Mouse (Mus musculus) kidney, postnatal 4 days (tissue): ENCODE measurements around the gene Nfkb2.

Experiments
- DNase-seq, 2 experiments: peaks; one replicate each; pipeline ENCODE4 v3.0.0; 2021; ENCODE audit warnings: mixed read lengths in 2 of 2

Gene Nfkb2

DNA sequence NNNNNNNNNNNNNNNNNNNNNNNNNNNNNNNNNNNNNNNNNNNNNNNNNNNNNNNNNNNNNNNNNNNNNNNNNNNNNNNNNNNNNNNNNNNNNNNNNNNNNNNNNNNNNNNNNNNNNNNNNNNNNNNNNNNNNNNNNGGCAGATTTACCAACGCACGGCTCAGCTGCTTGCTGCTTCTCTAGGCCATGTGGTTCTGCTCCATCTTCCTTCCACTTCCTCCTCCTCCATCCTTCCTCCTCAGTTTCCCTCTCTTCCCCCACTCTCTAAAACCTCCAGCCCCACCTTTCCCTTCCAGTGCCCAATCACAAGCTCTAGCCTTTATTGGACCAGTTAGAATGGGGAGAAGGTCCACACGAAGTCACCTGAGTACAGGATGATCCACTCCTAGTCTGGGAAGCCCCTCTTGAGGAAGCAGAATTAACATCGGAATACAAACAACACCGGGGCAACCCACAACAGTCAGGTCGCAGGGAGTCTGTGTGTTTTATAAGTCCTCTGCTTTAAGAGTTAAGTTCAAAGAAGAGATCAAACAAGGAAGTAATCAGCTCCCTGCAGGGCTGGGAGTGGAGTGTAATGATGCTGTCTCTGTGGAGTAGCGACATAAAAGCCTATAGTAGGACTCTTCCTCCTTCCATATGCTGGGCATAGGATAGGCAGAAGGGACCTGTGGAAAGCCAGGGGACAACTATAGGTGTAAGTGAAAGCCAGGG lies 40.7 kb downstream of the Nfkb2 start:
- no peak for DNase-seq

DNA sequence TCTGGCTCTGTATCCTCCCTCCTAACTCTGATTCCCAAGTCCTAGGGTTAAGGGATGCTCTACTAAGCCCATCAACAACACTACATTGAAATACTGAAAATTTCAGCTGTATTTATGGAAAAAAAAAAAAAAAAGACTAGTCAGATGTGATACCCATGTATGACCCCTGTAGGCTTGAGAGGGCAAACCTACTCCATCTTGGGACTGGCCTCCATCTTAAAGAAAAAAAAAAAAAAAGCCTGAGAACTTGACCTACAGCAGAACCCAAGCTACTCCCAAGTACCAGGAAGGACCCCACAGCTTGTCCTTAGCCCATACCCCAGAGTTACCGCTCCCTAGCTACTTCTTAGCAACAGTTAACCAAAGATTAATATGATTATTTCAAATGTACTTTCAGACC lies 43.0 kb downstream of the Nfkb2 start:
- no peak for DNase-seq

DNA sequence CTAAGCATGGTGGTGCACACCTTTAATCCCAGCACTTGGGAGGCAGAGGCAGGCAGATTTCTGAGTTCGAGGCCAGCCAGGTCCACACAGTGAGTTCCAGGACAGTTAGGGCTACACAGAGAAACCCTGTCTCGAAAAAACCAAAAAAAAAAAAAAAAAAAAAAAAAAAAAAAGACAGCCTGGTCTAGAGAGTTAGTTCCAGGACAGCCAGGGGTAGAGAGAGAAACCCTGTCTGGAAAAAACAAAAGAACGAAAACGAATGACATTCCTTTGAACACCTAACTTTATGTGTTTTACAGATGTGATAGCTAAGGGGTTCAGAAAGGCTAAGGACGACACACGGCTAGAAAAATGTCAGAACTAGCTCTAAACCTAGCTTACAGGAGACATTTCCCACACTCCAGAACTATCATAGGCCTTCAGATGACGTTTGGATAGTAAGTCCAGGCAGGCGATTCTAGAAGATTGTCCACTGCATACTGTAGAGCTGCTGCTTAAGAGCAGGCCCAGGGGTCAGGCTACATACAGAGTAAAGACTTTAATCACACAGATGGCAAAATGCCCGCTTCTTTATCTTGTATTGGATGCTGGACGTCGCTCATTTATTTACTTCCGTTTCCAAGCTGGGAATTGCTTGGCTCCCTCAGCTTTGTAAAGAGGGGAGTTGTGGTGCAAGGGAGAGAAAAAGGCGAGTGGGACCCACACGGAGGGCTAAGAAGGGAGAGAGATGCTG lies 44.0 kb downstream of the Nfkb2 start:
- DNase-seq = no peak

- peak; percentile 83 to 90 for DNase-seq
Observed at GRCm38 (mm10) chr19:46348761-46349458, 44.8 kb downstream of the Nfkb2 start.

DNA sequence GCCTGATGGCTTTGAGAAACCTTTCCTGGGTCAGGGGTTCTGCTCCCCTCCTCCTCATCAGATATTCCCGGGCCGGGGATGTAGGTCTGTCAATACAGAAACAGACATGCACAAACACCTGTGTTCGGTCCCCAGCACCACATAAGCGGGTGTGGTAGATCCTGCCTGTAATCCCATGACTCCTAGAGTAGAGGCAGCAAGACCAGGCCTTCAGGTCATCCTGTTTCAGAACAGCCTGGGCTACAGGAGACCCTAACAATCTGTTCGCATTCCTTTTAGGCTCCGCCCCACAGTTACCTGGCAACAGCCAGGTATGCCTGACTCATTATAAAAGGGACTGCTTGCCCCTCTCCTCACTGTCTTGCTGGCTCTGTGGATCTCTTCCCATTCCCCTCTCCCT lies 45.4 kb downstream of the Nfkb2 start:
- peak in 1 of 2 experiments; percentile 18 for DNase-seq

GRCm38 (mm10) chr19:46350168-46350932 lies 46.2 kb downstream of the Nfkb2 start, which contains the start of gene 2310034G01Rik:
Gene 2310034G01Rik (minus strand): TSS chr19:46350302.
- DNase-seq = no peak

- DNase-seq = peak; percentile 86 to 92
Observed at GRCm38 (mm10) chr19:46356701-46357138, 52.6 kb downstream of the Nfkb2 start.

GRCm38 (mm10) chr19:46357344-46358280 lies 53.5 kb downstream of the Nfkb2 start:
- peak; percentile 36 to 67 for DNase-seq

DNA sequence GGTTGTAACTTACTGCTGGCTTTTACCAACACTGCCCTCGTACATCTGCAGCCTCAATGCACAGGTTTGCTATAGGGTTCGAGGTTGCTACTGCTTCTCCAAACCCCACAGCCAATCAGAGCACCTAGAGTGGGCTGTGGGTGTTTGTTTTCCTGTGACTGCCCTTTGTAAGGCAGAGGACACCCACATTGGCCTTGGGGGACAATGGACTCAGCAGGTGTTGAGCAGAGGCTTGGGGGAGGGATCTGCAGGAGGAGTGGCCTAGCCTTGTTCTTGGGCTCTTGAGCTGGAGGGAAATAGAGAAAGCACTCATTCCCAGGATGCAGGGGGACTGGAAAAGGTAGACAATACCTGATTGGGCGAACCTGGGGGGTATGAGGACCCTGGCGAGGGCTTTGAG lies 54.3 kb downstream of the Nfkb2 start:
- DNase-seq = no peak
